In the genomic region with DNA sequence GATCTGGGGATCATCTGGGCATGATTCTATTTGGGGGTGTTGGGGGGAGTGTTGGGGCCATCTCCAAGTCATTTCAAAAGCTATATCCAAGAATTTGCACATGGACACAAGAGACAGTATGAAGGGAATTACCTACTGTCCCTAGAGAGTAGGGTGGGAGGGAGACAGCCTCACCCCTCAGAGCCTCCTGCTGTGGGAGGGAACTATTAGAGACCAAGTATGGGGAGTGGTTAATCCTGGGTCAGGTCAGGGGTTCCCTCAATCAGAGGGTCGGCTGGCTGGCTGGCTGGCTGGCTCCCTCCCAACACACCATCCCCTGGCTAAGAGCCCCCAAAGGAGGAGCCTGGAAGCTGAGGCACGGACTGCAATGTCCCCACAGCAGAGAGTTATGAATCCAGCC, we compare ENCODE assay signal across 11 mouse cellular contexts. TPM values are rescaled to one million over a fixed set of nuclear protein-coding genes. Genes with fewer than 3 reads are reported as not detected.
A peak's percentile ranks its signal among the peaks of the same experiment; 100 is the strongest.
DNase-seq lines count a peak whose midpoint lies in the region; ATAC-seq lines count a peak whose summit lies in the region.
"Had no signal": no experiment of that assay in that cellular context is flagged by ENCODE, and none has a peak within 500 bp of the region (broad histone marks: within the 10 kb centered on the region; RNA-seq: fewer than 3 reads in every experiment).

No protein-coding gene starts in this region.

- intact Hi-C loops in heart, postnatal 25 days (cut with DNase I) = no loop called here

- H3K4me1 ChIP-seq in heart, embryonic 16.5 days (ENCODE audit: control insufficient read depth, insufficient read depth, low read length) = no peaks in the 10 kb centered on the region
- H3K4me1 ChIP-seq in megakaryocyte, embryonic 14.5 days = peaks cover 100% of the 10 kb centered on the region
- H3K4me1 ChIP-seq in liver, embryonic 11.5 days (replicated peaks; ENCODE audit: control insufficient read depth, insufficient read depth, low read length) = peaks cover 56% of the 10 kb centered on the region

- H3K4me2 ChIP-seq in heart, embryonic 16.5 days (ENCODE audit: low read depth, low read length) = peak overlapping the region; percentile 50
- peak overlapping the region; percentile 61 for H3K4me2 ChIP-seq in liver, embryonic 11.5 days
- H3K4me2 ChIP-seq: forebrain, embryonic 15.5 days; hindbrain, embryonic 14.5 days had no signal

- WGBS in heart, embryonic 16.5 days = 70% methylated on average over 2 of the region's 2 CpGs
- 46% methylated on average over 2 of the region's 2 CpGs for WGBS in liver, embryonic 11.5 days

- ATAC-seq in heart, embryonic 16.5 days (replicated peaks; ENCODE audit: extremely low read depth, insufficient read depth, low FRiP score) = no peak
- no peak for ATAC-seq in megakaryocyte, adult 5-6 weeks (ENCODE audit: poor library complexity, severe bottlenecking)
- ATAC-seq in liver, embryonic 11.5 days (replicated peaks; ENCODE audit: low FRiP score) = peak; percentile 52
- no peak for ATAC-seq in CD4-positive, CD25-positive, alpha-beta regulatory T cell, adult 4 months
- ATAC-seq: forebrain, embryonic 15.5 days had no signal

- H3K36me3 ChIP-seq in heart, embryonic 16.5 days (ENCODE audit: control insufficient read depth, insufficient read depth) = no peaks in the 10 kb centered on the region
- peaks cover 71% of the 10 kb centered on the region for H3K36me3 ChIP-seq in megakaryocyte, embryonic 14.5 days (replicated peaks; ENCODE audit: low read length)
- no peaks in the 10 kb centered on the region for H3K36me3 ChIP-seq in liver, embryonic 11.5 days (ENCODE audit: control insufficient read depth, insufficient read depth, low read length)

- H3K9ac ChIP-seq in heart, embryonic 16.5 days (ENCODE audit: low read length) = no peak overlapping the region
- peak overlapping the region; percentile 60 for H3K9ac ChIP-seq in liver, embryonic 11.5 days (ENCODE audit: low read depth, low read length)
- H3K9ac ChIP-seq: forebrain, embryonic 15.5 days; hindbrain, embryonic 14.5 days had no signal

- no peak overlapping the region for H3K27ac ChIP-seq in heart, embryonic 16.5 days (ENCODE audit: low read length)
- peak overlapping the region; percentile 70; the same call in 1 of the 2 replicates for H3K27ac ChIP-seq in liver, embryonic 11.5 days (ENCODE audit: low read depth, low read length)
- H3K27ac ChIP-seq: forebrain, embryonic 15.5 days; hindbrain, embryonic 14.5 days had no signal

- no peak for DNase-seq in heart, postnatal 25 days (ENCODE audit: low spot score)
- DNase-seq in liver, embryonic 11.5 days (ENCODE audit: low spot score) = peak; percentile 32
- no peak for DNase-seq in retina, postnatal 1 day
- DNase-seq: gastrocnemius, postnatal 25 days; right cerebral cortex, postnatal 4 days had no signal

- no peaks in the 10 kb centered on the region for H3K9me3 ChIP-seq in heart, embryonic 16.5 days (replicated peaks; ENCODE audit: control insufficient read depth, low read length)
- H3K9me3 ChIP-seq in megakaryocyte, embryonic 14.5 days = no peaks in the 10 kb centered on the region
- H3K9me3 ChIP-seq in liver, embryonic 11.5 days (ENCODE audit: control insufficient read depth, low read length) = no peaks in the 10 kb centered on the region
- H3K9me3 ChIP-seq: forebrain, embryonic 15.5 days had no signal

- H3K4me3 ChIP-seq in heart, embryonic 16.5 days (ENCODE audit: low read length) = no peak overlapping the region
- peak overlapping the region; percentile 82 for H3K4me3 ChIP-seq in megakaryocyte, embryonic 14.5 days (replicated peaks)
- H3K4me3 ChIP-seq in liver, embryonic 11.5 days (ENCODE audit: low read depth, low read length) = peak overlapping the region; percentile 33
- H3K4me3 ChIP-seq: forebrain, embryonic 15.5 days had no signal

- H3K27me3 ChIP-seq in heart, embryonic 16.5 days (ENCODE audit: control insufficient read depth, insufficient read depth, low read length) = no peaks in the 10 kb centered on the region
- H3K27me3 ChIP-seq in megakaryocyte, embryonic 14.5 days (replicated peaks) = no peaks in the 10 kb centered on the region
- no peaks in the 10 kb centered on the region for H3K27me3 ChIP-seq in liver, embryonic 11.5 days (replicated peaks; ENCODE audit: control insufficient read depth, insufficient read depth, low read length)
- H3K27me3 ChIP-seq: forebrain, embryonic 15.5 days had no signal

RNA-seq across cellular contexts. Expression of gene Plxnc1, which starts 24.7 kb away (rescaled TPM):
- polyA plus RNA-seq in heart, embryonic 16.5 days (2015; fragmentation: Nextera tagmentation; extraction: Ambion mirVana) = 2.0 TPM in 2 replicates
- total RNA-seq in heart, postnatal 25 days (2021) = 1 to 10 TPM; 2.0 to 2.6 TPM
- 3.7 and 6.1 TPM in 2 replicates for polyA plus RNA-seq in megakaryocyte, embryonic 14.5 days (2012; ENCODE audit: insufficient read depth, low replicate concordance)
- 38.6 and 47.9 TPM in 2 replicates for total RNA-seq in megakaryocyte, adult 5-6 weeks (2015)
- 29.9 and 33.5 TPM in 2 replicates for total RNA-seq in megakaryocyte, adult 5-6 weeks (2017)
- 5.3 and 6.0 TPM in 2 replicates for polyA plus RNA-seq in liver, embryonic 11.5 days (2014; fragmentation: Nextera tagmentation; extraction: Ambion mirVana)
- 10 to 100 TPM; 23.6 to 29.0 TPM for polyA plus RNA-seq in CD4-positive, CD25-positive, alpha-beta regulatory T cell, adult 4 months (2017; shearing (Covaris generic))
